Mouse (Mus musculus) limb, embryonic 14.5 days (tissue): ENCODE results near the gene Bpifa3. TPM values are rescaled to one million over a fixed set of nuclear protein-coding genes. Genes with fewer than 3 reads are reported as not detected.

Experiments
- ATAC-seq: fragments of 200-750 bp; cut with Nextera tagmentation; 2 replicates; pipeline ENCODE4 v1.8.0; 2017; ENCODE audit warnings: low read depth, moderate number of reproducible peaks, moderate TSS enrichment; ENCODE audit not compliant: low FRiP score
- DNase-seq: peaks from one replicate; pipeline ENCODE4 v3.0.0-alpha.2; 2015; ENCODE audit warnings: low spot score
- H3K27ac ChIP-seq: fragments of 300-500 bp; sonication (generic); replicated peaks from 2 replicates; pipeline ENCODE4 v1.5.1; 2014; ENCODE audit warnings: low read depth, mild to moderate bottlenecking, low read length, moderate library complexity, mixed read lengths
- H3K27me3 ChIP-seq: fragments of 300-500 bp; sonication (generic); 2 replicates; pipeline ENCODE4 v1.6.1; 2014; ENCODE audit warnings: low read length, mixed read lengths; ENCODE audit not compliant: control insufficient read depth, insufficient read depth
- H3K36me3 ChIP-seq: fragments of 300-500 bp; sonication (generic); 2 replicates; pipeline ENCODE4 v1.6.1; 2014; ENCODE audit warnings: mild to moderate bottlenecking, low read length, moderate library complexity, mixed read lengths; ENCODE audit not compliant: control insufficient read depth, insufficient read depth
- H3K4me1 ChIP-seq: fragments of 300-500 bp; sonication (generic); 2 replicates; pipeline ENCODE4 v1.6.1; 2014; ENCODE audit warnings: antibody characterized with exemption, low read length, mixed read lengths; ENCODE audit not compliant: control insufficient read depth, insufficient read depth
- H3K4me2 ChIP-seq: fragments of 300-500 bp; sonication (generic); replicated peaks from 2 replicates; pipeline ENCODE4 v1.6.1; 2014; ENCODE audit warnings: low read depth, mild to moderate bottlenecking, low read length, moderate library complexity; ENCODE audit not compliant: severe bottlenecking
- H3K4me3 ChIP-seq: fragments of 300-500 bp; sonication (generic); replicated peaks from 2 replicates; pipeline ENCODE4 v1.5.1; 2014; ENCODE audit warnings: low read length
- H3K9ac ChIP-seq: fragments of 300-500 bp; sonication (generic); 2 replicates; pipeline ENCODE4 v1.6.1; 2014; ENCODE audit warnings: mild to moderate bottlenecking, low read depth, low read length, moderate library complexity; ENCODE audit not compliant: severe bottlenecking
- H3K9me3 ChIP-seq: fragments of 300-500 bp; sonication (generic); 2 replicates; pipeline ENCODE4 v1.6.1; 2016; ENCODE audit warnings: low read length; ENCODE audit not compliant: control insufficient read depth
- POLR2A ChIP-seq: fragments of 200-500 bp; IDR thresholded peaks from 2 replicates; pipeline ENCODE4 v1.8.0; 2012; ENCODE audit warnings: inconsistent platforms, mild to moderate bottlenecking, moderate library complexity, borderline replicate concordance; ENCODE audit not compliant: insufficient read depth, insufficient read length; ENCODE audit errors: extremely low read depth
- WGBS: fragments of 180-500 bp; shearing (Covaris S2); extraction: QIAGEN DNeasy Blood & Tissue Kit; methylation state at CpG from one replicate; pipeline ENCODE4 v1.1.7; 2014; 5-methylcytosine and 5-hydroxymethylcytosine counted together
- polyA plus RNA-seq, 2 experiments: library from polyadenylated mRNA; depleted of rRNA in 1 of 2; stranded (reverse) in 1 of 2; unstranded in 1 of 2; fragments of >200 nt; fragmentation: Nextera tagmentation in 1 of 2; extraction: Ambion mirVana in 1 of 2; gene quantifications; 2 replicates each; pipeline versions ENCODE4 v1.2.1 to v1.2.3; 2012 to 2014

Bpifa3 gene
- polyA plus RNA-seq, 2 experiments = not detected

DNA sequence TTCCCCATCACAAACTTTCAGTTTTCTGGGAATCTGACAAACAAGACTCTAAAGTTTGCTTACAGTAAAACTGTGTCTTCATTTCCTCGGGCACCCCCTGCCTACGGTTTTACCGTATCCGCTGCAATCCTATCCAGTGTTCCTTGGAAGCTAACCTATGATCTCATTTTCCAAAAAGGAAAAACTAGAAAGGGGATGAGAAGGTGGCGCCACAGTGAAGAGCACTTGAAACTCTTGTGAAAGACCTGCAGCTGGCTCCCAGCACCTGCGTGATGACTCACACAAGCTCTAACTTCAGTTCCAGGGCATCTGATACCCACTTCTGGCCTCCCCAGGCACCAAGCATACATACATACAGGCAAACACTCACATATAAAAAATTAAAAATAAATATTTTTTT is 55.2 kb downstream of the Bpifa3 start:
- DNase-seq = no peak
- 81% methylated on average over 6 of the region's 6 CpGs for WGBS
- Histone ChIP-seq H3K36me3 (no peaks in the 10 kb centered on the region), H3K4me1 (no peaks in the 10 kb centered on the region), H3K9ac (no peak overlapping the region), H3K4me3 (no peak overlapping the region), H3K9me3 (no peaks in the 10 kb centered on the region), H3K4me2 (no peak overlapping the region), H3K27ac (no peak overlapping the region), H3K27me3 (no peaks in the 10 kb centered on the region)
- no peak for ATAC-seq
- TF ChIP-seq POLR2A = no peak

DNA sequence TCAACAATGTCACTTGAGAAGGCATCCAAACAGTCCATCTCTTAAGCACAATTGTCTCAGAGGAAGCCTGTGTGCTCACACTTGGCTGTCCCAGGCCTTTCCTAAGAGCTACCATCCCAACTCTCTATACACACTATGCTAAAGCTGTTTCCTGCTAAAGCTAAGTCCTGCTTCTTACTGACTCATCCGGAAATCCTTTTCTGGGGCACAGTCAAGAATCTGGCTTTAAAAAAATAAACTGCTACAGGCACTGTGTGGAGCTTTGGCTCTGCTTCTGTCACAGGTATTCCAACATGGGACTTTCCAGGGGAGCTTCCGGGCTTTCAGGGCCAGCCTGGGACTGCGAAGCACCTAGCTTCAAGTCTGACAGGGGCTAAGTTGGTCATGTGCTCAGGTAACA is 55.6 kb downstream of the Bpifa3 start:
- H3K36me3 ChIP-seq = no peaks in the 10 kb centered on the region
- 84% methylated on average over 3 of the region's 3 CpGs for WGBS
- H3K4me3 ChIP-seq = no peak overlapping the region
- H3K9ac ChIP-seq = no peak overlapping the region
- H3K27ac ChIP-seq = no peak overlapping the region
- H3K9me3 ChIP-seq = no peaks in the 10 kb centered on the region
- H3K4me2 ChIP-seq = no peak overlapping the region
- no peak for TF ChIP-seq POLR2A
- H3K27me3 ChIP-seq = no peaks in the 10 kb centered on the region
- H3K4me1 ChIP-seq = no peaks in the 10 kb centered on the region
- no peak for ATAC-seq
- no peak for DNase-seq

DNA sequence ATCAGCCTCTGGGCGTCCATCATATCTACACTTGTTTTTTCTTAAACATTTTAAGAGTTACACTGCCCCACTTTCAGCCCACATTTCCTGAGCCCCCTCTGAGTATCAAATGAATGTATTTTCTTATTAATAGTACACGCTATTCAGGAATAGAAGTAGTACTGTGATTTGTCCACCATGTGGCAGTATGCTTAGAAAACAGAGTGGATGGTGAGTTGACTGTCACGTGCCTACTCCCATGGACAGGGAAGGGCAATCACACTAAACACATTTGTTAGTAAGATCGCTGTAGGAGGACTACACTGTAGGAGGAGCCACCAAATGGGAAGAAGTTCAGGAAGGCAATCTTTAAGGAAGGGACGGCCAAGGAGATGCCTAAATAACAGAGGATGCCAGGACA is 57.3 kb downstream of the Bpifa3 start:
- Histone ChIP-seq H3K9ac (no peak overlapping the region), H3K4me1 (no peaks in the 10 kb centered on the region), H3K36me3 (no peaks in the 10 kb centered on the region), H3K4me2 (no peak overlapping the region), H3K27ac (no peak overlapping the region), H3K27me3 (no peaks in the 10 kb centered on the region), H3K4me3 (no peak overlapping the region), H3K9me3 (no peaks in the 10 kb centered on the region)
- WGBS = 41% methylated on average over 5 of the region's 5 CpGs
- no peak for TF ChIP-seq POLR2A
- DNase-seq (no peak), ATAC-seq (no peak)

Other genes starting within 250 kb of the Bpifa3 start
- 0.12 TPM in 1 of 2 replicates, not detected in the other for gene Bpifb6, start 229.9 kb upstream of the Bpifa3 start, polyA plus RNA-seq (2012; rRNA removed)
- not detected in 2 replicates for gene Bpifb6, start 229.9 kb upstream of the Bpifa3 start, polyA plus RNA-seq (2014; fragmentation: Nextera tagmentation; extraction: Ambion mirVana)
- not detected in 2 replicates for gene Bpifb3, start 212.1 kb upstream of the Bpifa3 start, polyA plus RNA-seq (2012; rRNA removed)
- not detected in 2 replicates for gene Bpifb3, start 212.1 kb upstream of the Bpifa3 start, polyA plus RNA-seq (2014; fragmentation: Nextera tagmentation; extraction: Ambion mirVana)
- gene Bpifb4, start 192.1 kb upstream of the Bpifa3 start, polyA plus RNA-seq (2012; rRNA removed) = not detected in 2 replicates
- not detected in 2 replicates for gene Bpifb4, start 192.1 kb upstream of the Bpifa3 start, polyA plus RNA-seq (2014; fragmentation: Nextera tagmentation; extraction: Ambion mirVana)
- not detected in 2 replicates for gene Bpifa6, start 155.4 kb upstream of the Bpifa3 start, polyA plus RNA-seq (2012; rRNA removed)
- not detected in 2 replicates for gene Bpifa6, start 155.4 kb upstream of the Bpifa3 start, polyA plus RNA-seq (2014; fragmentation: Nextera tagmentation; extraction: Ambion mirVana)
- not detected in 2 replicates for gene Bpifa2, start 122.1 kb upstream of the Bpifa3 start, polyA plus RNA-seq (2012; rRNA removed)
- gene Bpifa2, start 122.1 kb upstream of the Bpifa3 start, polyA plus RNA-seq (2014; fragmentation: Nextera tagmentation; extraction: Ambion mirVana) = not detected in 2 replicates
- 0.09 TPM in 1 of 2 replicates, not detected in the other for gene Bpifa1, start 12.5 kb downstream of the Bpifa3 start, polyA plus RNA-seq (2012; rRNA removed)
- not detected in 2 replicates for gene Bpifa1, start 12.5 kb downstream of the Bpifa3 start, polyA plus RNA-seq (2014; fragmentation: Nextera tagmentation; extraction: Ambion mirVana)
- not detected in 2 replicates for gene Bpifa5, start 32.3 kb downstream of the Bpifa3 start, polyA plus RNA-seq (2012; rRNA removed)
- gene Bpifa5, start 32.3 kb downstream of the Bpifa3 start, polyA plus RNA-seq (2014; fragmentation: Nextera tagmentation; extraction: Ambion mirVana) = not detected in 2 replicates
- not detected in 2 replicates for gene Bpifb1, start 60.5 kb downstream of the Bpifa3 start, polyA plus RNA-seq (2012; rRNA removed)
- 0.26 TPM in 1 of 2 replicates, not detected in the other for gene Bpifb1, start 60.5 kb downstream of the Bpifa3 start, polyA plus RNA-seq (2014; fragmentation: Nextera tagmentation; extraction: Ambion mirVana)
- gene Bpifb5, start 93.4 kb downstream of the Bpifa3 start, polyA plus RNA-seq (2012; rRNA removed) = 0.74 and 0.97 TPM in 2 replicates
- gene Bpifb5, start 93.4 kb downstream of the Bpifa3 start, polyA plus RNA-seq (2014; fragmentation: Nextera tagmentation; extraction: Ambion mirVana) = 0.32 and 0.48 TPM in 2 replicates
- gene Bpifb9a, start 127.5 kb downstream of the Bpifa3 start, polyA plus RNA-seq (2012; rRNA removed) = not detected in 2 replicates
- not detected in 2 replicates for gene Bpifb9a, start 127.5 kb downstream of the Bpifa3 start, polyA plus RNA-seq (2014; fragmentation: Nextera tagmentation; extraction: Ambion mirVana)
- not detected in 2 replicates for gene Bpifb9b, start 176.9 kb downstream of the Bpifa3 start, polyA plus RNA-seq (2012; rRNA removed)
- gene Bpifb9b, start 176.9 kb downstream of the Bpifa3 start, polyA plus RNA-seq (2014; fragmentation: Nextera tagmentation; extraction: Ambion mirVana) = not detected in 2 replicates
- 16.6 and 20.0 TPM in 2 replicates for gene Cdk5rap1, start 242.7 kb downstream of the Bpifa3 start, polyA plus RNA-seq (2012; rRNA removed)
- 9.0 and 13.0 TPM in 2 replicates for gene Cdk5rap1, start 242.7 kb downstream of the Bpifa3 start, polyA plus RNA-seq (2014; fragmentation: Nextera tagmentation; extraction: Ambion mirVana)